Mouse (Mus musculus) CH12.LX (cell line): ENCODE measurements around the gene Slc23a2.

Experiments
- CTCF ChIP-seq, 2 experiments: IDR thresholded peaks in 1 of 2; conservative IDR thresholded peaks in 1 of 2; 2 replicates each; pipeline ENCODE4 v1.5.1; 2011 to 2012; ENCODE audit warnings: low read depth in 2 of 2, low read length in 2 of 2, improper control_type of control experiment in 1 of 2, inconsistent platforms in 1 of 2, mild to moderate bottlenecking in 1 of 2, moderate library complexity in 1 of 2
- E2F4 ChIP-seq: IDR thresholded peaks from 2 replicates; pipeline ENCODE4 v1.6.1; 2011; ENCODE audit warnings: low read depth, low read length, improper control_type of control experiment; ENCODE audit not compliant: insufficient replicate concordance

DNA sequence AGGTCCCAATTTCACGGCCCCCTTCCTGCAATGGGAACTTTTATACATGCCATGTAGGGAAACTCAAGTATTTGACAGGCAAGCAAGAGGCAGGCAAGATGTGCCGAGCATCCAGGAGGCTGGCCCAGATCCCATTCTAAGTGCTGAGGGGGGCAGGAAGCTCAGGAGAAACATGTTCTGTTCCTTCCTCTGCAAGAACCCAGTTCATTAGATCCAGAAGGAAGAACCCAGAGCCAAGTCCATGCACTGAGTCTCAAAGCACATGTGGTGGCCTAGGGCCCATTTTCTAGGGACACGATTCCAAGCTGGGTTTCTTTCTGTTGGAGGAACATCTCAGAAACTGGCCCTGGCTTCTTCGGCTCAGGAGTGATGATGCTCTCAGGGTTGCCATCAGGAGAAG, 139.5 kb downstream of the Slc23a2 start:
- TF ChIP-seq E2F4: no peak
- TF ChIP-seq CTCF (conservative IDR thresholded peaks at IDR 0.05 in 1 of 2, IDR thresholded peaks at IDR 0.05 in 1 of 2; ENCODE audit: low read depth in 2 of 2, low read length in 2 of 2): no peak
